Mouse (Mus musculus) midbrain, embryonic 13.5 days (tissue): ENCODE data around the gene N4bp1. TPM values are rescaled to one million over a fixed set of nuclear protein-coding genes. Genes with fewer than 3 reads are reported as not detected.

Experiments used
- ATAC-seq: fragments of 200-750 bp; cut with Nextera tagmentation; 2 replicates; pipeline ENCODE4 v1.8.0; 2017; ENCODE audit warnings: mild to moderate bottlenecking, moderate TSS enrichment, moderate library complexity
- H3K27ac ChIP-seq: fragments of 300-500 bp; sonication (generic); 2 replicates; pipeline ENCODE4 v1.5.1; 2015; ENCODE audit warnings: inconsistent platforms, mild to moderate bottlenecking, moderate library complexity
- H3K27me3 ChIP-seq: fragments of 300-500 bp; sonication (generic); 2 replicates; pipeline ENCODE4 v1.6.1; 2015; ENCODE audit warnings: mild to moderate bottlenecking, inconsistent platforms
- H3K36me3 ChIP-seq: fragments of 300-500 bp; sonication (generic); 2 replicates; pipeline ENCODE4 v1.6.1; 2015; ENCODE audit warnings: mild to moderate bottlenecking, inconsistent platforms
- H3K4me1 ChIP-seq: fragments of 300-500 bp; sonication (generic); replicated peaks from 2 replicates; pipeline ENCODE4 v1.6.1; 2015; ENCODE audit warnings: inconsistent platforms
- H3K4me2 ChIP-seq: fragments of 300-500 bp; sonication (generic); replicated peaks from 2 replicates; pipeline ENCODE4 v1.6.1; 2015; ENCODE audit warnings: moderate library complexity, mild to moderate bottlenecking, inconsistent platforms
- H3K4me3 ChIP-seq: fragments of 300-500 bp; sonication (generic); replicated peaks from 2 replicates; pipeline ENCODE4 v1.5.1; 2015; ENCODE audit warnings: mild to moderate bottlenecking, inconsistent platforms
- H3K9ac ChIP-seq: fragments of 300-500 bp; sonication (generic); replicated peaks from 2 replicates; pipeline ENCODE4 v1.6.1; 2015; ENCODE audit warnings: mild to moderate bottlenecking, inconsistent platforms
- H3K9me3 ChIP-seq: fragments of 300-500 bp; sonication (generic); 2 replicates; pipeline ENCODE4 v1.6.1; 2016; ENCODE audit warnings: mild to moderate bottlenecking, inconsistent platforms
- WGBS: fragments of 180-500 bp; shearing (Covaris S2); methylation state at CpG from one replicate; pipeline ENCODE4 v1.1.7; 2015; 5-methylcytosine and 5-hydroxymethylcytosine counted together
- polyA plus RNA-seq: library from polyadenylated mRNA; unstranded; fragments of >200 nt; fragmentation: Nextera tagmentation; extraction: Ambion mirVana; gene quantifications from 2 replicates; pipeline ENCODE4 v1.2.1, GENCODE M21; 2015

The N4bp1 gene
- polyA plus RNA-seq, 1 experiment from 2014 or later, result 11.4 TPM

GRCm38 (mm10) chr8:86766548-86767211 lies 118.4 kb downstream of the N4bp1 start:
- Histone ChIP-seq H3K36me3 (no peaks in the 10 kb centered on the region), H3K9me3 (no peaks in the 10 kb centered on the region), H3K4me1 (no peaks in the 10 kb centered on the region), H3K4me2 (no peak overlapping the region), H3K27me3 (no peaks in the 10 kb centered on the region), H3K9ac (no peak overlapping the region), H3K27ac (no peak overlapping the region), H3K4me3 (no peak overlapping the region)
- ATAC-seq, result no peak
- WGBS, result 85% methylated on average over 9 of the region's 9 CpGs

DNA sequence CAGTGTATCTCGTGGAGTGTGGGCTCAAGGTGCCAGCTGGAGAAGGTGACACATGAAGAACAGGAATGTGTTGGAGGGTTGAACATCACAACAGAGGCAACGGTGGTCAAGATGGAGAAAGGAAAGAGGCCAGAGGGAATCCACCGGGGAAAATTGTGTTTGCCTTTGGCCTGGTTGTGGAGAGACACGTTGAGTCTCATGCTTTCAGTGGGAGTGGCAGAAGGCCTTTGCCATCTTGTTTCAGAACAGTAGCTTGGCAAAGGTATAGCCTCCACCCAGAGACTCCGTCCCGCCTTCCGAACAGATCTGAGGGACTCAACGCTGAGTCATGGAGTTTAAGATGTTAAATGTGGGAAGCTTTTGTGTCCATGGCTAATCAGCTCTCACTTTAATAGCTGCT lies 119.4 kb downstream of the N4bp1 start:
- Histone ChIP-seq H3K36me3 (no peaks in the 10 kb centered on the region), H3K9ac (no peak overlapping the region), H3K9me3 (no peaks in the 10 kb centered on the region), H3K27ac (no peak overlapping the region), H3K4me1 (no peaks in the 10 kb centered on the region), H3K4me3 (no peak overlapping the region), H3K4me2 (no peak overlapping the region), H3K27me3 (no peaks in the 10 kb centered on the region)
- 95% methylated on average over 8 of the region's 8 CpGs for WGBS
- ATAC-seq, result no peak

GRCm38 (mm10) chr8:86765155-86765554 lies 119.9 kb downstream of the N4bp1 start:
- no peaks in the 10 kb centered on the region for H3K36me3 ChIP-seq
- H3K9me3 ChIP-seq, result no peaks in the 10 kb centered on the region
- no peak overlapping the region for H3K27ac ChIP-seq
- H3K4me2 ChIP-seq, result no peak overlapping the region
- H3K27me3 ChIP-seq, result no peaks in the 10 kb centered on the region
- no peak overlapping the region for H3K9ac ChIP-seq
- H3K4me3 ChIP-seq, result no peak overlapping the region
- 91% methylated on average over 10 of the region's 10 CpGs for WGBS
- no peaks in the 10 kb centered on the region for H3K4me1 ChIP-seq
- ATAC-seq, result no peak

- H3K4me2 ChIP-seq, result no peak overlapping the region
- no peaks in the 10 kb centered on the region for H3K4me1 ChIP-seq
- H3K27ac ChIP-seq, result no peak overlapping the region
- ATAC-seq, result no peak
- no peaks in the 10 kb centered on the region for H3K9me3 ChIP-seq
- H3K9ac ChIP-seq, result no peak overlapping the region
- H3K4me3 ChIP-seq, result no peak overlapping the region
- H3K27me3 ChIP-seq, result no peaks in the 10 kb centered on the region
- no peaks in the 10 kb centered on the region for H3K36me3 ChIP-seq
- 53% methylated on average over 5 of the region's 5 CpGs for WGBS
Observed at GRCm38 (mm10) chr8:86762806-86763205, 122.3 kb downstream of the N4bp1 start.

- no peaks in the 10 kb centered on the region for H3K27me3 ChIP-seq
- H3K4me2 ChIP-seq, result no peak overlapping the region
- no peaks in the 10 kb centered on the region for H3K9me3 ChIP-seq
- 53% methylated on average over 6 of the region's 6 CpGs for WGBS
- H3K27ac ChIP-seq, result no peak overlapping the region
- no peaks in the 10 kb centered on the region for H3K36me3 ChIP-seq
- H3K9ac ChIP-seq, result no peak overlapping the region
- ATAC-seq, result no peak
- peaks cover 6% of the 10 kb centered on the region for H3K4me1 ChIP-seq
- H3K4me3 ChIP-seq, result no peak overlapping the region
Observed at GRCm38 (mm10) chr8:86760746-86761145, 124.3 kb downstream of the N4bp1 start.

GRCm38 (mm10) chr8:86759090-86759491 lies 126.0 kb downstream of the N4bp1 start:
- Histone ChIP-seq H3K4me1 (peaks cover 6% of the 10 kb centered on the region), H3K4me3 (no peak overlapping the region), H3K36me3 (no peaks in the 10 kb centered on the region), H3K9ac (no peak overlapping the region), H3K9me3 (no peaks in the 10 kb centered on the region), H3K27me3 (no peaks in the 10 kb centered on the region), H3K27ac (no peak overlapping the region), H3K4me2 (no peak overlapping the region)
- no peak for ATAC-seq
- 57% methylated on average over 4 of the region's 4 CpGs for WGBS

DNA sequence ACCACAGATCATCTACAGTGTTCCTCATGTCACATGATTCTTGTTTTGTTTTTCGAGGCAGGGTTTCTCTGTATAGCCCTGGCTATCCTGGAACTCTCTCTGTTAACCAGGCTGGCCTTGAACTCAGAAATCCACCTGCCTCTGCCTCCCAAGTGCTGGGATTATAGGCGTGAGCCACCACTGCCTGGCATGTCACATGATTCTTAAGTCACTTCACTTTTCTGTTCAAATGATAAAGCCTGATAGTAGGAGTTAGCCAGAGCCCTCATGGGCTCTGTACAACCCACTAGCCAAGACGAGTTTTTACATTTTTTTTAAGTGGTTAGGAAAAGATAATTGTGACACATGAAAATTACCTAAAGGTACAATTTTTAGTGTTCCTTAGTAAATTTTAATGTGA lies 126.4 kb downstream of the N4bp1 start:
- Histone ChIP-seq H3K36me3 (no peaks in the 10 kb centered on the region), H3K9ac (no peak overlapping the region), H3K9me3 (no peaks in the 10 kb centered on the region), H3K4me3 (no peak overlapping the region), H3K27me3 (no peaks in the 10 kb centered on the region), H3K4me2 (no peak overlapping the region), H3K4me1 (peaks cover 6% of the 10 kb centered on the region), H3K27ac (no peak overlapping the region)
- 76% methylated on average over 3 of the region's 3 CpGs for WGBS
- no peak for ATAC-seq

Other genes starting within 250 kb of the N4bp1 start
- 5.9 and 8.5 TPM in 2 replicates for gene Gm10638, start 139.6 kb downstream of the N4bp1 start, polyA plus RNA-seq
- 90.1 and 91.0 TPM in 2 replicates for gene Siah1a, start 139.3 kb downstream of the N4bp1 start, polyA plus RNA-seq